ENCODE assay signal across 7 mouse cellular contexts in genomic region chr10:78392072-78392471, GRCm38 (mm10). TPM values are rescaled to one million over a fixed set of nuclear protein-coding genes. Genes with fewer than 3 reads are reported as not detected.
DNase-seq lines count a peak whose midpoint lies in the region; ATAC-seq and TF ChIP-seq lines count a peak whose summit lies in the region.

No protein-coding gene starts in this region.

- no peak overlapping the region for H3K27ac ChIP-seq in cerebellum, adult 2 months (ENCODE audit: insufficient read depth, low read length)
- H3K27ac ChIP-seq in hindbrain, embryonic 12.5 days, result no peak overlapping the region
- 0 out of 2 replicates have a peak overlapping the region, but pooled peaks have one; percentile 8 for H3K27ac ChIP-seq in macrophage

- peaks cover 11% of the 10 kb centered on the region; the same call in 1 of the 2 replicates for H3K4me1 ChIP-seq in cerebellum, adult 2 months (ENCODE audit: control insufficient read depth, insufficient read depth, low read length)
- H3K4me1 ChIP-seq in hindbrain, embryonic 12.5 days, result peaks cover 14% of the 10 kb centered on the region

- ATAC-seq in hindbrain, embryonic 12.5 days (ENCODE audit: low FRiP score), result no peak

- no peak for TF ChIP-seq POLR2A in cerebellum, adult 2 months (IDR thresholded peaks at IDR 0.05; ENCODE audit: borderline replicate concordance, insufficient read depth, low read length)

- peak; percentile 93 for TF ChIP-seq CTCF in cerebellum, adult 2 months (IDR thresholded peaks at IDR 0.05; ENCODE audit: borderline replicate concordance, insufficient read depth, low read depth, low read length)

- H3K27me3 ChIP-seq in cerebellum, adult 2 months (ENCODE audit: control insufficient read depth, insufficient read depth, low read length), result no peaks in the 10 kb centered on the region
- peaks cover 46% of the 10 kb centered on the region for H3K27me3 ChIP-seq in hindbrain, embryonic 12.5 days

- no peaks in the 10 kb centered on the region for H3K36me3 ChIP-seq in hindbrain, embryonic 12.5 days
- H3K36me3 ChIP-seq in macrophage (ENCODE audit: inconsistent target), result no peaks in the 10 kb centered on the region

- H3K9me3 ChIP-seq in hindbrain, embryonic 12.5 days (replicated peaks), result no peaks in the 10 kb centered on the region

- no peak overlapping the region for H3K4me3 ChIP-seq in cerebellum, adult 2 months (replicated peaks; ENCODE audit: insufficient read depth, low read depth, low read length)
- H3K4me3 ChIP-seq in hindbrain, embryonic 12.5 days, result no peak overlapping the region
- H3K4me3 ChIP-seq in macrophage (ENCODE audit: inconsistent target), result no peak overlapping the region

- no peaks in the 10 kb centered on the region for H3K79me2 ChIP-seq in macrophage (ENCODE audit: inconsistent target)

- peak; percentile 72 for DNase-seq in R1 (ENCODE audit: low read depth, low spot score)
- DNase-seq in cerebellum, adult 2 months, result peak; percentile 79 to 89
- peak; percentile 69 to 79 for DNase-seq in frontal cortex, postnatal 10 days (ENCODE audit: low spot score in 2 of 2)
- peak; percentile 68 for DNase-seq in left cerebral cortex, adult 11 months (ENCODE audit: low spot score)
- peak; percentile 83 for DNase-seq in right cerebral cortex, postnatal 4 days

- WGBS in cerebellum, adult 2 months, result 7% methylated on average over 18 of the region's 18 CpGs
- 2% methylated on average over 18 of the region's 18 CpGs for WGBS in hindbrain, embryonic 12.5 days
- 6% methylated on average over 18 of the region's 18 CpGs for WGBS in macrophage (ENCODE audit: missing documents)

- H3K9ac ChIP-seq in hindbrain, embryonic 12.5 days, result no peak overlapping the region

- H3K4me2 ChIP-seq in hindbrain, embryonic 12.5 days (replicated peaks), result peak overlapping the region; percentile 5; the same call in 1 of the 2 replicates

RNA-seq across cellular contexts. Expression of gene Rrp1, which starts 20.8 kb away (rescaled TPM):
- polyA plus RNA-seq in cerebellum, adult 2 months (2012; rRNA removed), result 596 and 620 TPM in 2 replicates
- polyA plus RNA-seq in hindbrain, embryonic 12.5 days (2016; fragmentation: Nextera tagmentation; extraction: Ambion mirVana), result 339 and 343 TPM in 2 replicates
- total RNA-seq in macrophage (2018; cell fraction: chromatin; rRNA removed), result 100 to 1,000 TPM; 108 to 308 (median 161) TPM
- total RNA-seq in macrophage (2018; cell fraction: cytosol; rRNA removed), result 100 to 1,000 TPM in 22 of 26 experiments, 10 to 100 TPM in 4; 85.9 to 140 (median 115) TPM
- 100 to 1,000 TPM in 21 of 26 experiments, 10 to 100 TPM in 5; 89.5 to 176 (median 115) TPM for total RNA-seq in macrophage (2018; cell fraction: nucleus; rRNA removed)
- polyA plus RNA-seq in macrophage (2018), result 115 to 224 TPM (median 150 TPM) in 3 replicates

RNA-seq across cellular contexts. Expression of gene Cstb, which starts 33.4 kb away (rescaled TPM):
- polyA plus RNA-seq in cerebellum, adult 2 months (2012; rRNA removed), result 112 and 120 TPM in 2 replicates
- polyA plus RNA-seq in hindbrain, embryonic 12.5 days (2016; fragmentation: Nextera tagmentation; extraction: Ambion mirVana), result 127 and 138 TPM in 2 replicates
- total RNA-seq in macrophage (2018; cell fraction: chromatin; rRNA removed), result 10 to 100 TPM; 13.6 to 78.0 (median 27.4) TPM
- 1,000 to 10,000 TPM; 1,179 to 1,787 (median 1,377) TPM for total RNA-seq in macrophage (2018; cell fraction: cytosol; rRNA removed)
- total RNA-seq in macrophage (2018; cell fraction: nucleus; rRNA removed), result 100 to 1,000 TPM in 24 of 26 experiments, 10 to 100 TPM in 2; 88.7 to 281 (median 189) TPM
- 1,283 to 1,841 TPM (median 1,659 TPM) in 3 replicates for polyA plus RNA-seq in macrophage (2018)

RNA-seq across cellular contexts. Expression of gene Agpat3, which starts 39.8 kb away (rescaled TPM):
- polyA plus RNA-seq in cerebellum, adult 2 months (2012; rRNA removed), result 246 and 256 TPM in 2 replicates
- polyA plus RNA-seq in hindbrain, embryonic 12.5 days (2016; fragmentation: Nextera tagmentation; extraction: Ambion mirVana), result 59.2 and 59.7 TPM in 2 replicates
- total RNA-seq in macrophage (2018; cell fraction: chromatin; rRNA removed), result 100 to 1,000 TPM in 2 of 26 experiments, 10 to 100 TPM in 24; 13.8 to 114 (median 66.4) TPM
- 100 to 1,000 TPM in 2 of 26 experiments, 10 to 100 TPM in 24; 41.1 to 103 (median 63.1) TPM for total RNA-seq in macrophage (2018; cell fraction: cytosol; rRNA removed)
- 100 to 1,000 TPM in 1 of 26 experiments, 10 to 100 TPM in 25; 21.5 to 104 (median 52.8) TPM for total RNA-seq in macrophage (2018; cell fraction: nucleus; rRNA removed)
- polyA plus RNA-seq in macrophage (2018), result 38.9 to 84.2 TPM (median 49.8 TPM) in 3 replicates
